Mouse (Mus musculus) CD4-positive, CD25-positive, alpha-beta regulatory T cell, adult 4 months (primary cell): ENCODE results near the gene Fscn3. TPM values are rescaled to one million over a fixed set of nuclear protein-coding genes. Genes with fewer than 3 reads are reported as not detected.

Experiments used
- ATAC-seq: one replicate; pipeline ENCODE4 v1.8.0; 2017
- polyA plus RNA-seq, 2 experiments: library from polyadenylated mRNA; unstranded; fragments of 100-300 nt; shearing (Covaris generic); gene quantifications; one replicate each; pipeline ENCODE4 v1.2.1; 2017

The Fscn3 gene
- not detected for polyA plus RNA-seq

DNA sequence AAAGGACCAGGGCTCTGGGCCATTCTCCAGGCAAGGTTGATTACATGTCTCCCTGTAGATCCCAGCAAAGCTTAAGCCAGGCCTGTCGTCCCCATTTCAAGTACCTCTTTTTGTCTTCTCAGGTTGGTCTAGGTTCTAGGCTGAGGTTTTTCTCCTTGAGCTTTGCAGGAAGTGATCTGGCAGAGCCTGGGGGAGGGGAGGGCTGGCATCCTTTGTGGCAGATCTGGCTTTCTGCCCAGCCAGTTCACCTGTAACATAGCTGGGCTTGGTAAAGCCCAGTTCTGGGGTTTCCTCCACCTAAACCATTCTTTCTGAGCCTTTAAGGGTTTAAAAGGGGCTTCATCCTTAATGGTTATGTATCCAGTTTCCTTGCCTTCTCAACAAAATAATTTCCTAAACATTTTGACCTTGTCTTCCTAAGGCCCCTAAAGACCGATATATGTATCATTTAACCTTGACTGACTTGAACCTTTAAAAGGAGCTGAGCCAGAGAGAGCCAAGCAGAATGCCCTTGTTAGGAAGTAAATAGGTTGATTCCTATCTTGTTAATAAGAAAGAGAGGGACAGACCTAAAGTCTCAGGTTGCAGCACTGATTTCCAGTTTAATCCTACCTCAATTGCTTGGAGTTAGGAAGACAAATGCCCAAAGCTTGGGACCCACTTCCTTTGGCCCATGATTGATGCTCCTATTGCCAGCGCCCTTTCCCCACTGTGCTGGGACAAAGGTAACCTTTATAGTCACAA, at the start of gene Fscn3:
Gene Fscn3 (plus strand): TSS at position 694 of the 744 bp plus-strand sequence.
- peak; percentile 60 for ATAC-seq

DNA sequence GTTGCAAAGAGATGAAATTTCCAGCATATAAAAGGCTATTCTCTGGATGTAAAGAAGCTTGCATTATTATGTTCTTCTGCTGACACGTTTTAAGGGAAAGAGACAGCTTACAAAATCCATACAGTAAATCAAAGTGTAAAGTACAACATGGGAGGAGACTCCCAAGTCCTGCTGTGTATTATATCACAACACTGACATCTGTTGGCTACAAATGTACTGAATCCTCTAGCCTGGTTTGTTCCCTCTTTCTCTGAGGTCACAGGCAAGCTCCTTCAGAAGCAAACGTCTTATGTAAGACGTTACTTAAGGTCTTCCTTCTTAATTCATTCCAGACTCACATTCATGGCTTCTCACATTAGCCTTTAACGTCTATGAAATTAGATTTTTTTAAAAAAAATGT, 45.6 kb upstream of the Fscn3 start:
- ATAC-seq, result no peak

DNA sequence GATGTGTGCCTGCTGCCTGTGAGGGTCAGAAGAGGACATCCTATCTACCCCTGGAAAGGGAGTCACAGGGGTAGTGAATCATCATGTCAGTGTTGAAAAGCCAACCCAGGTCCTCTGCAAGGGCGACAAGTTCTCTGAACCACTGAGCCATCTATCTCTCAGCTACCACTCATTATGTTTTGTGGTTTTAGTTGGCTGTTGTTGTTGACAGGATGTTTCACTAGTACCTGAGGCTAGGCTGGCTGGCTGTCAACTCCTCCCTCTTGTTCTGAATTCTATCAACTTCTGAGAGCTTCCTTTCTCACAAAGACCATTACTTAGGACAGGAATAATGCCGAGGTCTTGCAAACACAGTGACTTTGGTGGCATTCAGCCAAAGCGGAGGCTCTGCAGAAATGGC, 42.4 kb upstream of the Fscn3 start:
- ATAC-seq, result peak; percentile 81

DNA sequence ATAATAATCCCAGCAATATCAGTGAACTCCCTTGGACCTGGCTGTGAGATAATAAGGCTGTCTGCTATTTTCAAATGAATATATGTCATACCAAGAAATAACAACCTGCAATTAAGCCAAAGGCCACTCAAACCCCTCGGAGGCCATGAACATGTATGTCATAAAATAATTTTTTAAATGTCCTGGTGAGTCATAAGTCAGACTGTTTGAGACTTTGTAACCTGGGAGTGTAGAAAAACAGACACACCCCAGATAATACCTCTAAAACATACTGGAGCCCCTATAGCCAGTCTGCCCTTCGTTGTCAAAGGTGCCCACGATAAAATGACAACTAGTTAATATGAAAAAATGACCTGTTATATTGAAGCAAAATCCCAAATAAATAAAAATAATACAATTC, 38.6 kb upstream of the Fscn3 start:
- ATAC-seq, result no peak

DNA sequence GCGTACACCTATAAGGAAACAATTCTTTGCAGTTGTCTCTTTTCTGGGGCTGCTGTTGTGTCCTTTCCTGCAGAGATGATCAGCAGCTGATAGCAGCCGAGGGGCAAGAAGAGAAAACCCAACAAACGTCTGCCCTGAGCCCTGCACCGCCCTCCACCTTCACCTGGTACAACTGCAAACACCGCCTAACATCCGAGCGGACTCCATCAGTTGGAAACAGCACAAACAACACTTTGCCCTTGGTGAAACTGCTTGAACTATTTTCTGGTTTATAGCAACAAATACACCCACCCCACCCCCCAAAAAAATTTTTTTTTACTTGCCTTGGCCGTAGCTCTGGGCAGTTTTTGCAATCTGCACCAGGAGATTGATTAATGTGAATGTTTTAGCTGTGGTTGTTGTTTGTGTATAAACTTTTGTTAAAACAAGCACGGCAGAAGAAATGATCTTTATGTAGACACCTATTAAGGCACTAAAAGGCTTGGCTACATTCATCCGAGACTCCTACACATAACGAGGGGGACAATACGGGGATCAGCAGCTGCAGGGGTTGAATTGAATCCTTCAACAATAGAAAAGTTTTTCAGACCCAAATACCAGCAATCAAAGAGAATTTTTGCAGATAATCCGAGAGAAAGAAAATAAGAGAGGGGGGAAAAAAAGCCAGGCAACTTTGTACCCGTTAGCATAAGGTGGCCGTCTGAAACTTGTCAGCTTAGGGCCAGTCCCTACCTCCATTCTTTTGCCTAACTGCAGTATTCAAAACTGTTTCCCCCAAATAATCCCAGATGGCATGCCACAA, 31.3 kb upstream of the Fscn3 start:
- ATAC-seq, result no peak

DNA sequence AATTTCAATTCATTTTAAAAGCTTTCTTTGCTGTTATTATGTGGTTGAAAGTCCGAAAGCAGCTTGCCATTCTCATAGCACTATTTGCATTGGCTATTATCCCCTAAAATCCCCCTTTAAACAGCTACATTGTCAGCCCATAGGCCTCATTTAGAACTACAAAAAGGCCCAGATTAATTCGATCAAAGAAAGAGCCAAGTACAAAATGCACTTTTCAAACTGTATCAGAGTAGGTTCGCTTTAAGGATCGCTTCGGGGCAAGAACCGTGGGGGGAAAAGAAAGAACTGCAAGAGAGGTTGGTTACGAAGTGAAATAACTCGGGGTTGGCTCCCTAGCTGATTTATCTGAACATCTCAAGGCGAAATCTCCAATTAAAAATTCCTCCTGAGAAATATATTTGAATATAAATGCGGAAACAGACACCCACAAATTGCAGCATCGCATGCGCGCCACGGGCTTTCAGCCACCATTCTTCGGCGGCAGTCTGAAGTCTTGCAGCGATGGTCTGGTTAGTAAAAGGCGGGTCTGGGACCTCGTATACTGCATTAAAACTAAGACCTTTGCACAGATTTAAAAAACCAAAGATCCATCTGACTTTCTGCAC, 30.6 kb upstream of the Fscn3 start:
- peak; percentile 56 for ATAC-seq

DNA sequence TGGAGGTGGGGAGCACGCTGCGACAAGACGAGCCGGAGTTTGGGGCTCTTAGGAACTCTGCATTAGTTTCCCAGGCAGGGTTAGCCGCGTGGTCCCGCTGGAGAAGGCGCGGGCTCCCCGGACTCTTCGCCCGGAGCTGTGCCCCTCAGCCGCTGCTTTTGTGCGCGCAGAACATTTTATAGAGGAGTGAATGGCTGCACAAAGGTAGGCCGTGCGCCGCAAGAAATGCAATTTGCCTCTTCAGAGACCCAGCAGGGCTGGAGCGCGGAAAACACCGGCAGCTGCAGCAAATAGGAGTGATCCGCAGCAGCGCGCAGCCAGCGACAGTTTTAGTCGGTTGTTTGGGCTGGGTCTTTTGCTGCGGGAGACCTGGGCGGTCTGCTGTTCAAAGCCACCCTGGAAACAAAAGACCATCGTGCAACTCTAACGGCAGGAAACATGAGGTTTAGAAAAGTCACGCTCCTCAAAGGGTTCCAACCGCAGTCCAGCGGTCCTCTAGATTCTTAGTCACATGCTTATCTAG, 29.8 kb upstream of the Fscn3 start, which contains the start of gene Zfp800:
Gene Zfp800 (minus strand): TSS at position 325 of the 523 bp plus-strand sequence.
- ATAC-seq, result peak; percentile 53

DNA sequence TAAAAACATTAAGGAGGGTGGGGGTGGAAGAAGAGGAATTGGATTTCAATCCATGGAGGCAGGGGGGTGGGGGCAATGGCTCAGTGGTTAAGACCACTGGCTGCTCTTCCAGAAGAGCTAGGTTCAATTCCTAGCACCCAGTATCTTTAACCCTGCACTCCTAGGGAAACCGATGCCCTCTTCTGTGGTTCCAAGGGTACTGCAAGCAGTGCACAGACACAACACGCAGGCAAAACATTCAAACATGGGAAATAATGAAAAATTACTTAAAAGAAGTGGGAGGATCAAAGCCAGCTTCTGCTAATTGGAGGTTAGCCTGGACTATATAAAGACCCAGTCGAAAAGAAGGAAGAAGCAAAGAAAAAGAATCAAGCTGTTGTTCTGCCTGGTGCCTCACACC, 28.9 kb upstream of the Fscn3 start:
- ATAC-seq, result no peak

DNA sequence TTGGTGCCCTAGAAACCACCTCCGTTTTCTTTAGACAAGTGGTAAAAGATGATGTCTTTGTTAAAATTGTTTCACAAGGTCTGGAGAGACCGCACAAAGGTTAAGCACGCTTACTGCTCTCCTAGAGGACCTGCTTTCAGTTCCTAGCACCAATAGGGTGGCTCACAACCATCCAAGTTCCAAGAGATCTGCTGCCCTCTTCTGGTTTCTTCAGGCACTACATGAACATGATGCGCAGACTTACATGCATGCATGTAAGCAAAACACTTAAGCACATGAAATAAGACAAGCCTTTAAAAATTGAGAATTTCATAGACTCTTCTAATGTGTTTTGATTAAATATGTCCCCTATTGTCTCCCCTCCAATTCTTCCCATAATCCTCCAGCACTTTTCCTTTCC, 27.8 kb upstream of the Fscn3 start:
- no peak for ATAC-seq

DNA sequence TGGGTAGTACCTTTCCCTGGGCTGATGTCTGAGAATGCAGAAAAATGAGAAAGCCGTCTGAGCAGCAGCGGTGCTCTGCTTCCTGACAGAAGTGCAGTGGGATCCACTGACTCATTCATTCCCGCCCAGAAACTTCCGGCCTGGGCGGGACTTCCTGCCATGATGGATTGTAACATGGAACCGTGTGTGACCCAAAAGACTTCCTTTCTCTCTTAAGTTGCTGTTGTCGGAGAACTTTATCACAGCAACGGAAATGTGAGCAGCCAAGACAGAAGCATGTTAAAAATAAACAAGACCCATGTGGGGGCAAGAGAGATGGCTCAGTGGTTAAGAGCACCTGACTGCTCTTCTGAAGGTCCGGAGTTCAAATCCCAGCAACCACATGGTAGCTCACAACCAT, 17.5 kb upstream of the Fscn3 start:
- peak; percentile 80 for ATAC-seq

DNA sequence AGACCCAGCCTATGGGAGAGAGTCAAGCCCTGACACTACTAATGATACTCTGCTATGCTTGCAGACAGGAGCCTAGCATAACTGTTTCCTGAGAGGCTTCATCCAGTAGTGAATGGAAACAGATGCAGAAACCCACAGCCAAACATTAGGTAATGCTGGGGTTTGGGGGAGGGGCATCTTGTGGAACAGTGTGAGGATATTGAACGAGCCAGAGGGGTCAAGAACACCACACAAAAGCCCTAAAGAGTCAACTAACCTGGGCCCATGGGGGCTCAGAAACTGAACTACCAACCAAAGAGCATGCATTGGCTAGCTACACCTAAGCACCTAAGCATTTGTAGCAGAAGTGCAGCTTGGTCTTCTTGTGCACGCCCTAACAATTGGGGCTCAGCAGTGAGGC, 16.4 kb upstream of the Fscn3 start:
- ATAC-seq, result no peak

DNA sequence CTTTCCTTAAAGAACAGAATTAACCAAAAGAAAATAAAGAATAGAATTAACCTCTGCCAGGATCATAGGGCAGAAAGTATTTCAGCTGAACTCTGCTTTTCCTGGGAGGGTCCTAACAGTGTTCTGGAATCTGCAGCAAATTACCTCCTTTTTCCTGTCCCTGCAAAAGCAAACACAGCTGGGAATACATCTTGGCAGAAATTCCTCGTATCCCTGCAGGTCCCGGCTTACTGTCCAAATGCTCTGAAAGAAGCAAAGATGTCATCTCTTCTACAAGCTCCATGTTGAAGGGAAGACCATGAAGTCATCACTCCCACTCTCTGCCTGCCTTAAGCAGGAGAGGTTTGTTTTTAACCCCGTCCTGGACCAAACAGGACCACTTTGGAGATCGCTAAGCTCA, 10.6 kb upstream of the Fscn3 start:
- ATAC-seq, result no peak

DNA sequence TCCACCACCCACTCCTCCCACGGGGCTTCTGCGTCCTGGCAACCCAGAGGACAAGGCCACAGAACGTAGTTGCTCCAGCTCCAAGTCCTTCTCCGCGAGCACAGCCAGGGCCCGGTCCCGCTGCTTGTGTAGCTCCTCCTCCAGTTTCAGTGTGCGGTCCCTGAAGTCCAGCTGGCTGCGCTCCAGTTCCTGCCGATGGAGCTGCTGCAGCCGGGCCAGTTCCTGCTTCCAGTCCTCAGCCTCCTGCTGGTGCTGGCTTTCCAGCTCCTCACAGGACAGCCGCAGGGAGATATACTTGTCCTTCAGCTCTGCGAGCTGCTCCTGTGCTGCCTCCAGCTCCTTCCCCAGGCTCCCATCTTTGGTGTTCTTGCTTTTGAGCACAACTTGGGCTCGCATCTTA, 9.1 kb upstream of the Fscn3 start:
- no peak for ATAC-seq

DNA sequence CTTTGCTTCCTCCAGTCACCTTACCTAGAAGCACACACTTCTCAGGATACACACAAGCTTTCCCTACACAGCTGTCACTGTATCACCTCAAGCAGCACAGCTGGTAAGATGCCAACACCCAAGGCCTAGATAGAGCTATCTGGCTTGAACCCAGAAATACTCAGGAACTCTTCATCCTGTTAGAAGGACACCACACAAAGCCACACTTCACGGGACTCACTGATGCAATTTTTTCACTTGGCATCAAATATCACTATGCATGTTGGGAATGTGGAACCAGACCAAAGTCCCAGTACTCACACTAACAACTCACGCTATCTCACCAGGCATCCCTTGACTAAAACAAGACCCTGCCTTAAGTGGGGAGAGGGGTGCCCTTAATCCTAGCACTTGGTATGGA, 7.9 kb upstream of the Fscn3 start:
- ATAC-seq, result no peak

DNA sequence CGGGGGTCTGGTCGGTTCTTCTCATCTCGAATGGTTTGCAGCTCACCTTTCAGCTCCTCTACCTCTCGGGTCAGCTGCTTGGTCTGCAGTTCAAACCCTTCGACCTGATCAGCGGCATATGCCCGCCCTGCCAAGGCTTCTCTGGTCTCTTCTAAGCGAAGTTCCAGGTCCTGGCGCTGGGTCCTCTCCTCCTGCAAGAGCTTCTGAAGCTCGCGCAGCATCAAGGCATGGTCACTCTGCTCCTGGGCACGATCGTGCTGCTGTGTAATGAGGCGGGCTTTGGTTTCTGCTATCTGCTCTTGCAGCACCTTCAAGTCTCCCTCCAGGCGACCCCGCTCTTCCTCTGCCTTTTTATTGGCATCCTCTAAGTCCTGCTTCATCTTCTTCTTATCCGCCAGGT, 7.2 kb upstream of the Fscn3 start:
- ATAC-seq, result no peak

DNA sequence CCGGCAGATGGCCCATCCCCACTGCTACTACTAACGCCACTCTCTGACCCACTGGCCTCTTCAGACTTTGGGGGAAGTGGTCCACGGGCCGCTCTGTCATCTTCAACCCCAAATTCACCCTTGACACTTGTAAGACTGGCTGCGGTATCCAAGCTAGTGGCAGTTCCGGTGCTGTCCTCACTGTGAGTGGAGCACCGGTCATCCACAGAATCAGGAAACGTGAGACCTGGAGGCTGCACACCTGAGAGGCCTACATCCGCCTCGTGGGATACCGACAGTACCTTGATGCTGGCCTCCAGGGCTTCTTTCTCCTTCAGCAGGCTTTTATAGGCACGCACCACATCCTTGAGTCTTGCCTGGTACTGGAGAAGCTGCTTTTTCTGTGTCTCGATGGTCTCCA, 6.7 kb upstream of the Fscn3 start:
- no peak for ATAC-seq

DNA sequence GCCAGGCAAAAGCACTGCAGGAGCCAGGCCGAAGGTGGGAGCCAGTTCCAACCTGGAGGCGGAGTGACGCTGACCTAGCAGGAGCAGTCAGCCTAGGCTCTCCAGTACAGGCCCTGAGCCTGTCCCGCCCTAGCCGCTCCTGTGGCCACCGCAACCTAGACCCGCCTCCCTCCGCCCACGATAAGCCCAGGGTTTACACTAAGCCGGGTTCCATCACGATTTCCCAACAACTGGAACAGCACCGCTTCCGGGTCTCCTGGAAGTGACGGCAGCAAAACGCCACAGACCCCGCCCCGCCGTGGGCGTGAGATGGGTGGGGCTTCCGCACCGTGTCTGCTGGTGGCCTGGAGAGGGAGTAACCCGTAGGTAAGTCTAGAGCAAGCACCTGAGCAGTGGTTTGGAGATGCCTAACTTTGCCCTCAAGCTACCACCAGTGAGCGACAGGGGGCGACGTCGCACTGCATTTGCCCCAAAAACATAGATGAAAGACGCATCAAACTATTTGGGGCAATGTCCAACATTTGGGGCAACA, 6.1 kb upstream of the Fscn3 start:
- ATAC-seq, result peak; percentile 92

DNA sequence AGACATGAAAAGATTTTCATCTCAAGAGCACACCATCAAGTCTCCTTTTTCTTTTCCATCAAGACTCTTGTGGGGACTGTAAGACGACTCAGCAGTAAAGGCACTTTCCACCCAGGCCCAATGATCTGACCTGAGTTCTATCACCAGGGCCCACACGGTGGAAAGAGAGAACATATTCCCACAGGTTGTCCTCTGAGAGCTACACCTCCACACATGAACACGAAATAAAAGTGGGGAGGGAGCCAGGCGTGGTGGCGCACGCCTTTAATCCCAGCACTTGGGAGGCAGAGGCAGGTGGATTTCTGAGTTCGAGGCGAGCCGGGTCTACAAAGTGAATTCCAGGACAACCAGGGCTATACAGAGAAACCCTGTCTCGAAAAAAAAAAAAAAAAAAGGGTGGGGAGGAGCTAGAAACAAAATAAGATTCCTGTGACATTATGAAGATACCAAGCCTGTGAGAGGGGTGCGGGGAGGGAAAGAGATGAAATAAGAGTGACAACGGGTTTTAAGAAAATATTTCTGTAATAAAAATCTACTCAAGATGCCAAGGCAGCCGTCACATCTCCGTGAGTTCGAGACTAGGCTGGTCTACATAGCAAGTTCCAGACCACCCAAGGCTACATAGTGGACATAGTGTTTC, 4.8 kb upstream of the Fscn3 start:
- ATAC-seq, result no peak

DNA sequence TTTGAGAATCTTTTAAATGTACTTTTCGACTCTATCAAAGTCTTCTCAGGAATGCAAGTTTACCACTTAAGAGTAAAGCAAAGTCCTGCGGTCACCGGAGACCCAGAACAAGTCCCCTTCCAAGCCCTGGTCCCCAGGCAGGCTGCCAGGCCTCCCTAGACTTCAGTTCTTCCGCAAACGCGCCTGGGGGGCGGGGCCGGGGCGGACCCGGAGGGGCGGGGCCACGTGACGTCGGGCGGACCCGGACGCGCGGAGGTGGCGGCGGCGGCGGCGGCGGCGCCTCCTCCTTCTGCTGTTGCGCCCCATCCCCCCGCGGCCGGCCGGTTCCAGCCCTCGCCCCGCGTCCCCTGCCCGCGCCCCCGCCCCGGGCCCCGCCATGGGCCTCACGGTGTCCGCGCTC, 4.3 kb upstream of the Fscn3 start, which contains the start of gene Arf5:
Gene Arf5 (plus strand): TSS at position 248 of the 400 bp plus-strand sequence.
- peak; percentile 44 for ATAC-seq

DNA sequence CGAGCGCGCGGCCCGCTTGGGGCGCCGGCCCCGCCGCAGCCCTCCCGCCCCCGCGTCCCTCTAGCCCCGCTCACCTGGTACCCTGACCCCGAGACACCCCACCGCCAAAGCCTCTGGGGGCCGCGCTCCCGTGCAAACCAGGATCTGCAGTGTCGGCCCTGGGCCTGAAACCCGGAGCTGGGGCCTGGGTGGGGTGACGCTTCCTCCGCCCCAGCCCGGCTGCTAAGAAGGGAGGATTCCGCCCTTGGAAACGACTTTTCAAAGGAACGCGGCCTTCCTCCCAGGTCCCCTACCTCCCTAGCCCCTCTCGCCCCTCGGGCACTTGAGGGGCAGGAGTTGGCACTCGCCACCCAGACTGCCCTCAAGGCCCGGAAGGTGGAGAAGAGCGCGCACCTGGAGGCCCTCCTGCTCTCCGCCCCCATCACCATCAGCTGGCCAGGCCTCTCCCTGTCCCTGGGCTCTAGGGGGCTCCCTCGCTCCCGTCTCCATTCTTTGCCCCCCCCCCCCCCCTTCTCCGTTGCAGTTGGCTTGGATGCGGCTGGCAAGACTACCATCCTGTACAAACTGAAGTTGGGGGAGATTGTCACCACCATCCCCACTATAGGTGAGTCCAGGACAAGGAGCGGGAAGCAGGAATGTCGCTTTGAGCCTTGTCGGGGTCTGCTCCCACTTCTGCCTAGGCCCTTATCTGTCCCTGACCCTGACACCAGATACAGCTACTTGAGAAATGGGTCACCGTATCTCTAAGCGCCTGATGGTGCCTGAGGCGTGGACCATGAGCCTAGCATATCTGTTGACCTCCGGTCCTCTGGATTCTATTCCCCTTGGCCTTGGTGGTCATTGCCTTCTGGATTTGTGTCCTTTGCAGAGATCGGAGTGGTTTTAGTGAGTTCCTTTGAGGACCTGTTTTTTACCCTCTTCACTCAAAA, 3.6 kb upstream of the Fscn3 start:
- no peak for ATAC-seq

DNA sequence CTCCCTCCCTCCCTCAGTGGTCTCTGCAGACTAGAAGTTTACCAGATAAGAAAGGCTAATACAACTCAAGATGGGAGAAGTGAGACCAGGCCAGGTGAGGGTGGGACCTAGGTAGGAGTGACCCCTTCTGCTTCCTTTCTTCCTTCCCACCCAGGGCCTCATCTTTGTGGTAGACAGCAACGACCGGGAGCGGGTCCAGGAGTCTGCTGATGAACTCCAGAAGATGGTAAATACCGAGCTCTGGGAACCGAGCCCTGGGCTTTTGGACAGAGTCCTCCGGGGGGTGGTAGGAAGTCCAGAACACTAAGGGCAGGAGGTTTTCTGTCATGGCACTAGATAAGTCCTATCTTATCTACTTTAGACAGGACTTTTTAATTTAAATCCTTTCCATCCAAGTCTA, 2.6 kb upstream of the Fscn3 start:
- no peak for ATAC-seq
